Mouse (Mus musculus) kidney, adult 11 months (tissue): Measurements from ENCODE around the gene Strip1.

Experiments
- DNase-seq: peaks from one replicate; pipeline ENCODE4 v3.0.0; 2022

Strip1 gene

GRCm38 (mm10) chr3:107626751-107627150, 4.7 kb downstream of the Strip1 start:
- peak; percentile 1 for DNase-seq

DNA sequence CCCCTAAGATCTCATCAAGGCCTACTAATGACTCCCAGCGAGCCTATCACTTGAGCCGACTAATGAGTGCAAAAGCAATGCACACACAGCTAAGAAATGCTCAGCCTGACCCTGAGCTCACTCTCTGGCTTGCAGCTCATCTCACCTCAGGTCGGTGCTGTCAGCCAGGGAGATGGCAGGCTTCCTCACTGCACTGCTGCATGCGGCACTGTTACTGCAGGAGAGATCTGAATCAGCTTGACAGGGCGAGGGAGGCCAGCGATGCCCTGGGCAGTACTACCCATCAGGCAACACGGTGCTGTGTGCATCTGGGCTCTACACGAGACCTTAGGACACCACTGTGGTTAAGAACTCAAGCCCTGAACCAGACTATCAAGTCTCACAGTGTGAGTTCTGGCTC, 6.0 kb downstream of the Strip1 start:
- no peak for DNase-seq

- DNase-seq = peak; percentile 1
These were observed 7.1 kb downstream of the Strip1 start for GRCm38 (mm10) chr3:107624424-107624823.

- no peak for DNase-seq
These were observed 9.0 kb downstream of the Strip1 start for GRCm38 (mm10) chr3:107622537-107622936.

- DNase-seq = no peak
These were observed 10.0 kb downstream of the Strip1 start for GRCm38 (mm10) chr3:107621286-107622075.

GRCm38 (mm10) chr3:107619911-107620310, 11.6 kb downstream of the Strip1 start:
- DNase-seq = no peak

GRCm38 (mm10) chr3:107617800-107618199, 13.7 kb downstream of the Strip1 start:
- no peak for DNase-seq

GRCm38 (mm10) chr3:107612902-107613525, 18.5 kb downstream of the Strip1 start:
- DNase-seq = peak; percentile 84

GRCm38 (mm10) chr3:107611394-107611793, 20.1 kb downstream of the Strip1 start:
- DNase-seq = no peak

DNA sequence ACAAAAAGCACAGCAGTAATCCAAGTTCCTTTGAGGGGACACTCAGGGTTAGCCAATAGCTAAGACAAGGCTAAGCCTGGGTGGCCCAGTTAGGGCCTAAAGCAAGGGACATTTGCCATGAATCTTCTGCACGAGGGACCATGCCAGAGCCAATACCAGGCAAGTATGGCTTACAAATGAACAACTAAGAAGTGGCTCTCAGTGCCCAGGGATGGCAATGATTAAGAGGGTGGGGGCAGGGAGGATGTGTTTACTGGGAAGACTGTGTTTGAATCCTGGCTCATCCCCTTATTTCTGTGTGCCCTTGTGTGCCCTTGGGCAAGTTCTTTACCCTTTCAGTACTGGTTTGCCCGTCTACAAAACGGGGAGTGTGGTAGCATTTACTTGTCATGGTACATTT, 22.1 kb downstream of the Strip1 start:
- DNase-seq = peak; percentile 72

- DNase-seq = no peak
These were observed 22.7 kb downstream of the Strip1 start for GRCm38 (mm10) chr3:107608808-107609207.

DNA sequence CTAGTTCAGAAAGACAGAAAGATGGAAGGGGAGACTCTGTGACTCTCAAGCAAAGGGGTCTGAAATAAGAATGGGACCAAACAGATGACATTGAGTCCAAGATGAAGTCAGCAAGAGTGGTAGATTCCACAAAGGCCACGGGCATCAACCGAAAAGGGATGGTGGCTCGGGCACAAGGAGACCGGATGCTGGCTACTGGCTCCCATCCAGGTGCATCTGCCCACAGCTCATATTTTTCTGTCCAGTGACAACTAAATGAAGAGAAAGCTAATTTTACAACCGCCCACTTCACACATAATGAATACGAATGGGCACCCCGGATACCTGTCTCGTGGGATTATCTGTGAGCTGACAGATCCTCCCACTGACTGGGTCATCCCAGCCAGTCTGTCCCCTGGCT, 24.3 kb downstream of the Strip1 start:
- no peak for DNase-seq

- peak; percentile 33 for DNase-seq
These were observed 26.2 kb downstream of the Strip1 start for GRCm38 (mm10) chr3:107605304-107605703.

DNA sequence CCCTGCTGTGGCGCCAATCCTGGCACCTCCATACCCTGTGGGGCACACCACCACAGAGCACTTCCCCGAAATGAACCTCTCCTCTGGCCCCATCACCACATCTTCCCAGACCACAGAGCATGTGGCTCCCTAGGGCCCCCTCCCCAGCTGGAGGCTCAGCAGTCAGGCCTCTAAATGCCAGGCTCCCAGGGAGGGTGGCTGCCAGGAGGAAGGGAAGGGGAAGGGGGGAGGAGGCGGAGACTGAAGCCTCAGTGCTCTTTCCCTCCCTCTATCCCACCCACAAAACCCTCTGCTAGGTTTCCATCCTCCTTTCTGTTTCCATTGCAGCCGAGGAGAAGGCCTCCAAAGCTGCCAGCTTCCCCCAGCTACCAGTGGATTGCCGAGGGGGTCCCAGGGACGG, 31.4 kb downstream of the Strip1 start:
- no peak for DNase-seq

DNA sequence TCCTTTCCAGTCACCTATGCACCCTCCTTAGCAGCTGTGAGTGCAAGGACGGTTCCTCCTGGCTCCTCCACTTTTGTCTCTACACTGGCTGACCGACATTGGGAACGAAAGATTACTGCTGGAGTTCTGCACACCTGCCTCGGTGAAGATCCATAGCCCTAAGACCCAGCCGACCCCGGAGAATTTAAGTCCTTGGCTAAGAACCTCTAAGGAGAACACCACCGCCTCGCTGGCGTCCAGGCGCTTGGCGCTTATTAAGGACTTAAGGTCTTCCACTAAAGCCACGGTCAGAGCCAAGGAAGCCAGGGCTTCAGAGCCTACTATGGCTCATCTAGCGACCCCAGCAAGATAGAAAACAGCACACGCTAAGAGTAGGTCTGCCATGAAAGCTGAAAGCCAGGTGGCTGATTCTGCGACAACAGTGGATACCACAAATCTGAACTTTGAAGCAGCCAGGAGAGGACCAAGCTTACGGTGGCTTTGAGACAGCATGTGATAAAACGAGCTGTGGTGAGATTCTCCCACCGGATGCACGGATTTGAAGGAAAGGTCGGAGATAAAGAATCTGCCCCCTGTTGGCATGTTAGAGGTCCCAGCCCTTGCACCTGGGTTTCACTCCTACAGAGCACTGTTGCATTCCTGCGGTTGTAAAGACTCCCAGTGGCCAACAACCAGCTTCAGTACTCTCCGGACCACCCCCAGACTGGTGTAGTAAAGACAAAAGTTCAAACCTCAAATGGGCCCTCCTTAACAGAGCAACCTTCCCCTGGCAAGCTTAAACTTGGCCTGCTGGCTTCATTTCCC, 33.7 kb downstream of the Strip1 start:
- no peak for DNase-seq

DNA sequence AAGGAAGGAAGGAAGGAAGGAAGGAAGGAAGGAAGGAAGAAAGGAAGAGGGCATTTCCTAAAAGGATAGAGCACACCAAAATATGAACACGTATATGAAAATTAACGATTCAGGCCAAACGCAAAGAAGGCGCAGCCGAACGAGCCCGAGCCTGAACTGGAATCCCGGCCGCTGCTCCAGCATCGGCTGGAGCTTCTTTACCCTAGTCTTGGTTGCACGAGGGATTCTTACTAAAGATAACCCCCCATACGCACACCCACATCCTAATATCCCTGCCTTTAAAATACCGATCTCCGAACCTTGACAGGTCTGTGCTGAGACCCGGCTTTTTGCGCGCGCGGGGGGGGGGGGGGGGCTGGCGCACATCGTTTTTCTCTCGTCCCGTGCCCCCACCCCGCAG, 34.4 kb downstream of the Strip1 start:
- no peak for DNase-seq

- DNase-seq = no peak
These were observed 34.9 kb downstream of the Strip1 start for GRCm38 (mm10) chr3:107596559-107596958.

- DNase-seq = no peak
These were observed 35.5 kb downstream of the Strip1 start for GRCm38 (mm10) chr3:107595938-107596461.

DNA sequence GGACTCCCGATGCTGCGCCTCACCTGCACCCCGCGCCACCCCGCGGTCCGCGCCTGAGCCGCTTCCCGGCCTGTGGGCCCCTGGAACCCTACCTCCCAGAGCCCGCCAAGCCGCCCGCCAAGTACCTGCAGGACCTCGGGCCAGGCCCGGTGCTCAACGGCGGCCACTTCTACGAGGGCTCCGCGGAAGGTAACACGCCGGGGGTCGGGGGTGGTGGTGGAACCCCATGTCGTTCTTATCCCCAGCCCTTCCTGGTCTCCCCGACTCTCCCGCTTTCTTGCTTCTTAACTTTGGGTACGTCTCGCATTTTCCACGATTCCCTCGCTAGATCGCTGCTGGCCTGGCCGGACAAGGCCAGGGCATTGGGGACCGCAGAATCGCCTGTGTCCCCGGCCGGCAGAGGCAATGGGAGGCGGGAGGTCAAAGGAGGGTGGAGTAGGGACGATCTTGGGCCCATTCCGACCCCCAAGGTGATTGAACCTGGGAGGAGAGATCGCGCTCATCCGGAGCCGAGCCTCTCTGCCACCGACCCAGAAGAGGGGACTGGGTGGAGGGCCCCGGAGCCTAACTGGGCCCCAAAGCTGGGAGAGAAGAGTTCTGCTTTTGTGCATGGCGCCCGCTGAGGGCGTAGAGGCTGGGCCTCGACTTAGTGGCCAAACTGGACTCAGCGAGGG, 36.1 kb downstream of the Strip1 start:
- no peak for DNase-seq

DNA sequence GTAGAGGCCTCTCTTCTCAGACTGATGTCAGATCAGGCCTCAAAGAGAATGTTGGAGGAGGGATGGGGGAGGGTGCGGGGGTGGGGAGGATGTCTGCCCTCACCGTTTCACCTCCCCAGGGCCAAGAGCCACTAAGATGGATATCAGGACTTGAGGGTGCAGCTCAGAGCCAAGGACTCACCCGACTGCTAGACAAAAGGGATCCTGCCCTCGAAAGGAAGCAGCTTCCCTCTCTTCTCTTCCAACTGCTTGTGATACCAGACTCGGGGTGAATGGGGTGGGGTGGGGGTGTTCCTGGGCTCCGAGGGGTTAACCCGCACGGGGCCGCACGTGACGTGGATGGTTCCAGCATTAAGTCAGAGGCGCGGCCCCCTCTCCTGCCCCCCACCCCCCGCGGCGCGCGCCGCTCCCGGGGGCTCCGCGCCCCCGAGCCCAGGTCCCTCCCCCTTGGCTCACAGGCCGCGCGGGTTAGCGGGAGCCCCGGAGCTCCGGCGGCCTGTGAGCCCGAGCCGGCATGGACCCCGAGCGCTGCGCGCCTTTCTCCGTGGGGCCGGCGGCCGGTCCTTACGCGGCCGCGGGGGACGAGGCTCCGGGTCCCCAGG, 36.7 kb downstream of the Strip1 start, which contains the start of gene Alx3:
Gene Alx3, plus strand, starts transcription at position 370 of the 602 bp plus-strand sequence.
- DNase-seq = no peak

DNA sequence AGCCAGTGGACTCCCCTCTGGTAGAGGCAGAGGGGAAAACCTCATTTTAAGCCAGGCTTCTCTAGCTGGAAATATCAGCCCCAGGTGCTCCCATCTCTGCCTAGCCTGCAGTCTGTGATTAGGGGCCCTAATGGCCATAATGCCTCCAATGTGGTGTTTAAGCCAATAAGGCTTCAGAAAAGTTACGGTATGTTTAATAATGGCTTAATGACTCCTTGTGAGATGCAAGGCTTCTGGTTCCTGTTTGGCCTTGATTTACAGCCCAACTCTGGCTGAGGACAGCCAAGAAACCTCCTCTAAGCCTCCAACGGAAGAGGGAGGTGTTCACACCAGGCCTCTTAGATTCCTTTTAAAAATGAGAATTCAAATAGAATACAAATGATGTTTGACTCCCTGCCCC, 37.9 kb downstream of the Strip1 start:
- DNase-seq = no peak

GRCm38 (mm10) chr3:107591612-107592011, 39.9 kb downstream of the Strip1 start:
- DNase-seq = no peak
